In the genomic region with DNA sequence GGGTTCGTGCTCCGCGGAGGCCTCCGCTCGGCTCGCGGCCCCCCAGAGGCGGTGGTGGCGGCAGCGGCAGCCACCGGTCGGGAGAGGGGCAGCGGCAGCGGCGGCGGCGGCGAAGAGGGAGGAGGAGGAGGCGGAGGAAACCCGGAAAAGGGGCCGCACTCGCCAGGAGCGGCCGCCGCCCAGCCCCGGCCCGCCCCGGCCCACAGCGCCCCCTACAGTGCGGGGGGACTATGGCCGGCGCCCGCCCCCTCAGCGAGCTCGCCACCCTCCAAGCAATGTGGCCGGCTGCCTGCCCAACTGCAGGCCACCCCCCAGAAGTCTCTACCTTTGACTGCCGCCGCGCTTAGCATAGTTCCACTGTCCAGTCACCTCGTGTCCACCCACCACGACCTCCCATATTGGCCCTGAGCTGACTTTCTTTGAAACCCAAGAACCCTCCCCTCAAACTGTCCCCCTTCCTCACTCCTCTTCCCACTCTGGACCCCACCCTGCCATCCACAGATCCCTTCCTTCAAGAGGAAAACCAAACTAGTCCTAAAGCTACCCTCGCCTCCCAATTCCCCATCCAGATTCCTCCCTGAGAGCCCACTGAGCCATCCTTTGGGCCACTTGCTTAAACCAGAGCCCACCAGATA, we compare ENCODE assay signal across 8 mouse cellular contexts. TPM values are rescaled to one million over a fixed set of nuclear protein-coding genes. Genes with fewer than 3 reads are reported as not detected.
A peak's percentile ranks its signal among the peaks of the same experiment; 100 is the strongest.
DNase-seq lines count a peak whose midpoint lies in the region; ATAC-seq and TF ChIP-seq lines count a peak whose summit lies in the region.

No protein-coding gene starts in this region.

- in situ Hi-C loops in CH12.LX (cut with MboI; ENCODE audit: low pct_ligation_motif_present, low pct_unique_long_range_greater_than_20kb, low sequenced_read_pairs): no loop called here

- no peaks in the 10 kb centered on the region for H3K9me3 ChIP-seq in CH12.LX (replicated peaks; ENCODE audit: low read length)
- H3K9me3 ChIP-seq in forebrain, embryonic 11.5 days (ENCODE audit: control insufficient read depth, low read length): no peaks in the 10 kb centered on the region
- H3K9me3 ChIP-seq in heart, embryonic 16.5 days (replicated peaks; ENCODE audit: control insufficient read depth, low read length): no peaks in the 10 kb centered on the region
- no peaks in the 10 kb centered on the region for H3K9me3 ChIP-seq in liver, embryonic 16.5 days (replicated peaks; ENCODE audit: control insufficient read depth, low read length)
- no peaks in the 10 kb centered on the region for H3K9me3 ChIP-seq in neural tube, embryonic 12.5 days
- no peaks in the 10 kb centered on the region for H3K9me3 ChIP-seq in stomach, postnatal 0 days (ENCODE audit: control insufficient read depth, low read length)

- WGBS in forebrain, embryonic 11.5 days: 2% methylated on average over 15 of the region's 42 CpGs
- 2% methylated on average over 17 of the region's 42 CpGs for WGBS in heart, embryonic 16.5 days
- WGBS in liver, embryonic 16.5 days (ENCODE audit: insufficient replicate concordance): 1% methylated on average over 23 of the region's 42 CpGs
- WGBS in neural tube, embryonic 12.5 days: 3% methylated on average over 19 of the region's 42 CpGs
- WGBS in stomach, postnatal 0 days: 4% methylated on average over 18 of the region's 42 CpGs

- dilution Hi-C loops in CH12.LX (cut with MboI; ENCODE audit: extremely low pct_ligation_motif_present, extremely low pct_unique_long_range_greater_than_20kb, low sequenced_read_pairs): no loop called here

- TF ChIP-seq EP300 in CH12.LX (IDR thresholded peaks at IDR 0.05; ENCODE audit: low read length): no peak
- no peak for TF ChIP-seq EP300 in stomach, postnatal 0 days (optimal IDR thresholded peaks at IDR 0.05)

- no peak overlapping the region for H3K27ac ChIP-seq in CH12.LX (ENCODE audit: insufficient read depth, low read depth)
- no peak overlapping the region for H3K27ac ChIP-seq in forebrain, embryonic 11.5 days (ENCODE audit: low read depth, low read length)
- H3K27ac ChIP-seq in heart, embryonic 16.5 days (ENCODE audit: low read length): peak overlapping the region; percentile 59
- H3K27ac ChIP-seq in liver, embryonic 16.5 days (ENCODE audit: low read length): no peak overlapping the region
- H3K27ac ChIP-seq in neural tube, embryonic 12.5 days: no peak overlapping the region
- H3K27ac ChIP-seq in stomach, postnatal 0 days (replicated peaks): peak overlapping the region; percentile 58

- TF ChIP-seq RAD21 in CH12.LX (IDR thresholded peaks at IDR 0.05; ENCODE audit: low read depth, low read length): no peak

- ATAC-seq in forebrain, embryonic 11.5 days (replicated peaks; ENCODE audit: low FRiP score): peak; percentile 94
- ATAC-seq in heart, embryonic 16.5 days (replicated peaks; ENCODE audit: extremely low read depth, insufficient read depth, low FRiP score): peak; percentile 90
- ATAC-seq in liver, embryonic 16.5 days (ENCODE audit: low read depth): peak; percentile 92
- peak; percentile 84 for ATAC-seq in neural tube, embryonic 12.5 days (ENCODE audit: low FRiP score, low read depth)
- peak; percentile 94 for ATAC-seq in stomach, postnatal 0 days (ENCODE audit: low FRiP score, low TSS enrichment)

- peaks cover 15 to 31% of the 10 kb centered on the region in 2 experiments for H3K36me3 ChIP-seq in CH12.LX (replicated peaks in 1 of 2; ENCODE audit: control insufficient read depth in 1 of 2, insufficient read depth in 1 of 2, low read length in 1 of 2)
- no peaks in the 10 kb centered on the region for H3K36me3 ChIP-seq in forebrain, embryonic 11.5 days (ENCODE audit: control insufficient read depth, insufficient read depth, low read length)
- peaks cover 17% of the 10 kb centered on the region for H3K36me3 ChIP-seq in heart, embryonic 16.5 days (ENCODE audit: control insufficient read depth, insufficient read depth)
- H3K36me3 ChIP-seq in liver, embryonic 16.5 days (ENCODE audit: control insufficient read depth, insufficient read depth): no peaks in the 10 kb centered on the region
- H3K36me3 ChIP-seq in neural tube, embryonic 12.5 days: peaks cover 17% of the 10 kb centered on the region
- H3K36me3 ChIP-seq in stomach, postnatal 0 days (ENCODE audit: control insufficient read depth, insufficient read depth, low read length): peaks cover 6% of the 10 kb centered on the region

- H3K4me1 ChIP-seq in CH12.LX (ENCODE audit: control insufficient read depth in 1 of 2, insufficient read depth in 2 of 2): peaks cover 4 to 30% of the 10 kb centered on the region in 2 experiments; a peak in 2 of 4 replicates
- 0 out of 2 replicates have a peak, but pooled peaks cover 3% of the 10 kb centered on the region for H3K4me1 ChIP-seq in forebrain, embryonic 11.5 days (replicated peaks; ENCODE audit: control insufficient read depth, insufficient read depth, low read length)
- H3K4me1 ChIP-seq in heart, embryonic 16.5 days (ENCODE audit: control insufficient read depth, insufficient read depth, low read length): peaks cover 16% of the 10 kb centered on the region
- peaks cover 13% of the 10 kb centered on the region for H3K4me1 ChIP-seq in liver, embryonic 16.5 days (ENCODE audit: control insufficient read depth, low read depth, low read length)
- peaks cover 9% of the 10 kb centered on the region for H3K4me1 ChIP-seq in neural tube, embryonic 12.5 days
- no peaks in the 10 kb centered on the region; the same call in 1 of the 2 replicates for H3K4me1 ChIP-seq in stomach, postnatal 0 days (replicated peaks; ENCODE audit: control insufficient read depth, insufficient read depth)

- TF ChIP-seq POLR2A in CH12.LX (IDR thresholded peaks at IDR 0.05; ENCODE audit: low read depth, low read length): peak; percentile 42

- peaks cover 34% of the 10 kb centered on the region for H3K79me2 ChIP-seq in CH12.LX (replicated peaks; ENCODE audit: control insufficient read depth, extremely low read depth, insufficient read depth, poor library complexity, severe bottlenecking)

- H3K4me2 ChIP-seq in CH12.LX (ENCODE audit: insufficient read depth, low read depth, poor library complexity, severe bottlenecking): peak overlapping the region; percentile 7
- peak overlapping the region; percentile 72 for H3K4me2 ChIP-seq in forebrain, embryonic 11.5 days (ENCODE audit: low read depth, low read length, severe bottlenecking)
- H3K4me2 ChIP-seq in heart, embryonic 16.5 days (ENCODE audit: low read depth, low read length): peak overlapping the region; percentile 77
- peak overlapping the region; percentile 54 for H3K4me2 ChIP-seq in liver, embryonic 16.5 days (ENCODE audit: low read depth, low read length)
- peak overlapping the region; percentile 65 for H3K4me2 ChIP-seq in neural tube, embryonic 12.5 days (replicated peaks)
- H3K4me2 ChIP-seq in stomach, postnatal 0 days (replicated peaks; ENCODE audit: low read depth): peak overlapping the region; percentile 92

- peak; percentile 69 for DNase-seq in CH12.LX (ENCODE audit: extremely low read depth)
- peak; percentile 57 for DNase-seq in c-Kit-positive CD71-negative TER-119-negative erythroid progenitor cells, embryonic 14.5 days (ENCODE audit: low read depth)
- peak; percentile 93 for DNase-seq in forebrain, embryonic 11.5 days (ENCODE audit: low spot score)
- peak; percentile 83 to 91 for DNase-seq in kidney, postnatal 25 days
- peak; percentile 90 for DNase-seq in stomach, postnatal 0 days (ENCODE audit: low spot score)

- peak in 1 of 2 experiments; percentile 74; a peak in 2 of 4 replicates for TF ChIP-seq CTCF in CH12.LX (conservative IDR thresholded peaks at IDR 0.05 in 1 of 2, IDR thresholded peaks at IDR 0.05 in 1 of 2; ENCODE audit: low read depth in 2 of 2, low read length in 2 of 2)
- peak; percentile 78 for TF ChIP-seq CTCF in stomach, postnatal 0 days (IDR thresholded peaks at IDR 0.05; ENCODE audit: low read depth)

- H3K4me3 ChIP-seq in CH12.LX (replicated peaks in 1 of 3; ENCODE audit: low read depth in 2 of 3, low read length in 2 of 3, poor library complexity in 1 of 3): peak overlapping the region; percentile 34 to 81 (median 80)
- peak overlapping the region; percentile 97 for H3K4me3 ChIP-seq in forebrain, embryonic 11.5 days (ENCODE audit: low read depth, low read length)
- H3K4me3 ChIP-seq in heart, embryonic 16.5 days (ENCODE audit: low read length): peak overlapping the region; percentile 95
- H3K4me3 ChIP-seq in liver, embryonic 16.5 days (ENCODE audit: low read depth, low read length): peak overlapping the region; percentile 85
- H3K4me3 ChIP-seq in neural tube, embryonic 12.5 days: peak overlapping the region; percentile 97
- H3K4me3 ChIP-seq in stomach, postnatal 0 days (ENCODE audit: low read depth, low read length): peak overlapping the region; percentile 79

- H3K9ac ChIP-seq in CH12.LX (ENCODE audit: insufficient read depth, low read depth): peak overlapping the region; percentile 96
- H3K9ac ChIP-seq in forebrain, embryonic 11.5 days (ENCODE audit: low read length): peak overlapping the region; percentile 93
- H3K9ac ChIP-seq in heart, embryonic 16.5 days (ENCODE audit: low read length): peak overlapping the region; percentile 97
- H3K9ac ChIP-seq in liver, embryonic 16.5 days (ENCODE audit: low read depth, low read length): peak overlapping the region; percentile 89
- H3K9ac ChIP-seq in neural tube, embryonic 12.5 days: peak overlapping the region; percentile 96
- peak overlapping the region; percentile 94 for H3K9ac ChIP-seq in stomach, postnatal 0 days (ENCODE audit: low read length)

- H3K27me3 ChIP-seq in CH12.LX (replicated peaks): no peaks in the 10 kb centered on the region
- H3K27me3 ChIP-seq in forebrain, embryonic 11.5 days (ENCODE audit: control insufficient read depth, insufficient read depth, low read length): no peaks in the 10 kb centered on the region
- no peaks in the 10 kb centered on the region for H3K27me3 ChIP-seq in heart, embryonic 16.5 days (ENCODE audit: control insufficient read depth, insufficient read depth, low read length)
- H3K27me3 ChIP-seq in liver, embryonic 16.5 days (ENCODE audit: control insufficient read depth, insufficient read depth, low read depth, low read length): no peaks in the 10 kb centered on the region
- H3K27me3 ChIP-seq in neural tube, embryonic 12.5 days (replicated peaks): no peaks in the 10 kb centered on the region
- no peaks in the 10 kb centered on the region for H3K27me3 ChIP-seq in stomach, postnatal 0 days (ENCODE audit: control insufficient read depth, insufficient read depth, low read length)

RNA-seq across cellular contexts. Expression of gene Csnk2a2, which starts 1.0 kb away (rescaled TPM):
- total RNA-seq in CH12.LX (2012; rRNA removed) (32.1 and 35.7 TPM in 2 replicates), CH12.LX (2014; rRNA removed) (51.7 and 72.1 TPM in 2 replicates)
- 126 and 133 TPM in 2 replicates for polyA plus RNA-seq in CH12.LX (2012; ENCODE audit: insufficient read length, low read depth)
- 17.1 and 21.2 TPM in 2 replicates for polyA plus RNA-seq in forebrain, embryonic 11.5 days (2014; fragmentation: Nextera tagmentation; extraction: Ambion mirVana)
- 6.0 and 6.1 TPM in 2 replicates for polyA plus RNA-seq in heart, embryonic 16.5 days (2015; fragmentation: Nextera tagmentation; extraction: Ambion mirVana)
- 2.7 and 3.1 TPM in 2 replicates for polyA plus RNA-seq in liver, embryonic 16.5 days (2015; fragmentation: Nextera tagmentation; extraction: Ambion mirVana)
- 9.1 and 12.6 TPM in 2 replicates for polyA plus RNA-seq in neural tube, embryonic 12.5 days (2016; fragmentation: Nextera tagmentation; extraction: Ambion mirVana)
- polyA plus RNA-seq in stomach, postnatal 0 days (2015; fragmentation: Nextera tagmentation; extraction: Ambion mirVana): 7.3 and 7.9 TPM in 2 replicates

RNA-seq across cellular contexts. Expression of gene Ccdc113, which starts 45.1 kb away (rescaled TPM):
- not detected in 2 replicates for total RNA-seq in CH12.LX (2012; rRNA removed)
- total RNA-seq in CH12.LX (2014; rRNA removed): not detected in 2 replicates
- polyA plus RNA-seq in CH12.LX (2012; ENCODE audit: insufficient read length, low read depth): not detected in 2 replicates
- polyA plus RNA-seq in forebrain, embryonic 11.5 days (2014; fragmentation: Nextera tagmentation; extraction: Ambion mirVana): 0.21 TPM in 1 of 2 replicates, not detected in the other
- polyA plus RNA-seq in heart, embryonic 16.5 days (2015; fragmentation: Nextera tagmentation; extraction: Ambion mirVana): 2.6 and 3.1 TPM in 2 replicates
- polyA plus RNA-seq in liver, embryonic 16.5 days (2015; fragmentation: Nextera tagmentation; extraction: Ambion mirVana): not detected in 2 replicates
- 0.20 TPM in 1 of 2 replicates, not detected in the other for polyA plus RNA-seq in neural tube, embryonic 12.5 days (2016; fragmentation: Nextera tagmentation; extraction: Ambion mirVana)
- 0.42 and 0.62 TPM in 2 replicates for polyA plus RNA-seq in stomach, postnatal 0 days (2015; fragmentation: Nextera tagmentation; extraction: Ambion mirVana)

RNA-seq across cellular contexts. Expression of gene Cfap20, which starts 54.1 kb away (rescaled TPM):
- total RNA-seq in CH12.LX (2012; rRNA removed) (53.1 and 57.2 TPM in 2 replicates), CH12.LX (2014; rRNA removed) (93.0 and 99.4 TPM in 2 replicates)
- 53.4 and 74.7 TPM in 2 replicates for polyA plus RNA-seq in CH12.LX (2012; ENCODE audit: insufficient read length, low read depth)
- polyA plus RNA-seq in forebrain, embryonic 11.5 days (2014; fragmentation: Nextera tagmentation; extraction: Ambion mirVana): 145 and 147 TPM in 2 replicates
- 155 and 167 TPM in 2 replicates for polyA plus RNA-seq in heart, embryonic 16.5 days (2015; fragmentation: Nextera tagmentation; extraction: Ambion mirVana)
- polyA plus RNA-seq in liver, embryonic 16.5 days (2015; fragmentation: Nextera tagmentation; extraction: Ambion mirVana): 27.7 and 27.8 TPM in 2 replicates
- 124 and 127 TPM in 2 replicates for polyA plus RNA-seq in neural tube, embryonic 12.5 days (2016; fragmentation: Nextera tagmentation; extraction: Ambion mirVana)
- 85.5 and 85.7 TPM in 2 replicates for polyA plus RNA-seq in stomach, postnatal 0 days (2015; fragmentation: Nextera tagmentation; extraction: Ambion mirVana)

Comparison
In these comparisons a context has a peak if more than half of its experiments do, and no peak if none do; other contexts are left out.
1. H3K27ac ChIP-seq: peak in heart, embryonic 16.5 days (single experiment) and stomach, postnatal 0 days (single experiment); none in CH12.LX (single experiment), forebrain, embryonic 11.5 days (single experiment), liver, embryonic 16.5 days (single experiment) and neural tube, embryonic 12.5 days (single experiment).
2. H3K4me2 ChIP-seq: peak in every context shown above with its lines; median percentile 92 in stomach, postnatal 0 days; 77 in heart, embryonic 16.5 days; 72 in forebrain, embryonic 11.5 days; 65 in neural tube, embryonic 12.5 days; 54 in liver, embryonic 16.5 days; 7 in CH12.LX.
3. Peak in every context shown above with its lines, with median percentiles within 50 percentile points of each other: DNase-seq, H3K4me3 ChIP-seq, H3K9ac ChIP-seq and ATAC-seq.